In genomic region chr15:79829431-79829830, GRCm38 (mm10) we compare ENCODE assay signal across 18 mouse cellular contexts. TPM values are rescaled to one million over a fixed set of nuclear protein-coding genes. Genes with fewer than 3 reads are reported as not detected.
A peak's percentile ranks its signal among the peaks of the same experiment; 100 is the strongest.
DNase-seq lines count a peak whose midpoint lies in the region; ATAC-seq and TF ChIP-seq lines count a peak whose summit lies in the region.
"Had no signal": no experiment of that assay in that cellular context is flagged by ENCODE, and none has a peak within 500 bp of the region (broad histone marks: within the 10 kb centered on the region; RNA-seq: fewer than 3 reads in every experiment).

No protein-coding gene starts in this region.

- intact Hi-C loops in left cerebral cortex, adult 2 months (cut with DNase I) = no loop called here

- no peak overlapping the region for H3K4me3 ChIP-seq in forebrain, embryonic 14.5 days (ENCODE audit: low read depth, low read length)
- H3K4me3 ChIP-seq in forebrain, postnatal 0 days (ENCODE audit: low read depth, low read length) = no peak overlapping the region
- H3K4me3 ChIP-seq in left cerebral cortex, adult 2 months = no peak overlapping the region
- peak overlapping the region; percentile 69; the same call in 1 of the 2 replicates for H3K4me3 ChIP-seq in E14TG2a.4 (replicated peaks; ENCODE audit: low read length)
- H3K4me3 ChIP-seq in ES-E14 (ENCODE audit: insufficient read depth in 1 of 2, low read depth in 1 of 2, low read length in 2 of 2, poor library complexity in 1 of 2, severe bottlenecking in 1 of 2) = no peak overlapping the region
- H3K4me3 ChIP-seq: lung, embryonic 15.5 days had no signal

- no peak overlapping the region for H3K27ac ChIP-seq in forebrain, embryonic 14.5 days (ENCODE audit: low read depth, low read length)
- no peak overlapping the region for H3K27ac ChIP-seq in forebrain, postnatal 0 days (ENCODE audit: low read depth, low read length)
- peak overlapping the region; percentile 76 for H3K27ac ChIP-seq in left cerebral cortex, adult 2 months
- no peak overlapping the region for H3K27ac ChIP-seq in ES-E14 (ENCODE audit: insufficient read depth, low read depth, low read length, poor library complexity, severe bottlenecking)
- H3K27ac ChIP-seq: gastrocnemius, adult 2 months; liver, embryonic 14.5 days; lung, embryonic 15.5 days; macrophage had no signal

- no peak for ATAC-seq in forebrain, embryonic 14.5 days
- no peak for ATAC-seq in forebrain, postnatal 0 days
- ATAC-seq: Patski had no signal

- 81% methylated on average over 5 of the region's 5 CpGs for WGBS in forebrain, embryonic 14.5 days
- WGBS in forebrain, postnatal 0 days = 81% methylated on average over 5 of the region's 5 CpGs

- no peak for TF ChIP-seq CTCF in forebrain, postnatal 0 days (IDR thresholded peaks at IDR 0.05; ENCODE audit: low read depth)
- no peak for TF ChIP-seq CTCF in left cerebral cortex, adult 2 months (IDR thresholded peaks at IDR 0.05)
- no peak for TF ChIP-seq CTCF in E14TG2a.4 (conservative IDR thresholded peaks at IDR 0.05; ENCODE audit: low read length)

- DNase-seq in forebrain, embryonic 14.5 days (ENCODE audit: low spot score) = no peak
- no peak for DNase-seq in forebrain, postnatal 0 days
- DNase-seq in left cerebral cortex, adult 2 months (ENCODE audit: extremely low spot score in 1 of 2, low spot score in 2 of 2) = no peak
- DNase-seq in left cerebral cortex, adult 8-10 months (ENCODE audit: low spot score in 2 of 2) = no peak
- DNase-seq in ES-E14 (ENCODE audit: low read depth, low spot score) = no peak
- no peak for DNase-seq in adrenal gland, postnatal 36 days
- DNase-seq: adrenal gland, adult 8-10 months; embryo, embryonic 11 days; gastrocnemius, adult 2 months; heart, postnatal 10 days; thymus, postnatal 25 days had no signal

- H3K9me3 ChIP-seq in forebrain, embryonic 14.5 days (replicated peaks; ENCODE audit: control insufficient read depth, low read length) = no peaks in the 10 kb centered on the region
- no peaks in the 10 kb centered on the region for H3K9me3 ChIP-seq in forebrain, postnatal 0 days (ENCODE audit: low read length)
- H3K9me3 ChIP-seq in E14TG2a.4 (ENCODE audit: low read length) (no peaks in the 10 kb centered on the region), ES-E14 (ENCODE audit: control insufficient read depth, insufficient read depth, low read depth, low read length) (no peaks in the 10 kb centered on the region)
- H3K9me3 ChIP-seq: lung, embryonic 15.5 days had no signal

- no peaks in the 10 kb centered on the region for H3K27me3 ChIP-seq in forebrain, embryonic 14.5 days (replicated peaks; ENCODE audit: control insufficient read depth, insufficient read depth, low read length)
- no peaks in the 10 kb centered on the region for H3K27me3 ChIP-seq in forebrain, postnatal 0 days (ENCODE audit: insufficient read depth, low read length)
- no peaks in the 10 kb centered on the region for H3K27me3 ChIP-seq in E14TG2a.4 (ENCODE audit: insufficient read depth, low read length)
- H3K27me3 ChIP-seq: lung, embryonic 15.5 days; Patski had no signal

- H3K9ac ChIP-seq in forebrain, embryonic 14.5 days (ENCODE audit: low read length) = peak overlapping the region; percentile 32; the same call in 1 of the 2 replicates
- no peak overlapping the region for H3K9ac ChIP-seq in forebrain, postnatal 0 days
- no peak overlapping the region for H3K9ac ChIP-seq in ES-E14 (ENCODE audit: insufficient read depth, low read depth, low read length, poor library complexity, severe bottlenecking)
- H3K9ac ChIP-seq: liver, embryonic 14.5 days; lung, embryonic 15.5 days had no signal

- in situ Hi-C loops in ES-E14 (cut with MboI; ENCODE audit: low sequenced_read_pairs in 2 of 2, unreplicated experiment in 2 of 2) = no loop called here

- peaks cover 38% of the 10 kb centered on the region for H3K36me3 ChIP-seq in forebrain, embryonic 14.5 days (ENCODE audit: control insufficient read depth, insufficient read depth, low read length)
- peaks cover 21% of the 10 kb centered on the region for H3K36me3 ChIP-seq in forebrain, postnatal 0 days (ENCODE audit: insufficient read depth)
- H3K36me3 ChIP-seq in E14TG2a.4 (ENCODE audit: insufficient read depth, low read length) (peaks cover 80% of the 10 kb centered on the region), ES-E14 (ENCODE audit: control insufficient read depth, insufficient read depth, low read length, poor library complexity, severe bottlenecking) (peaks cover 47% of the 10 kb centered on the region)

- peaks cover 8% of the 10 kb centered on the region for H3K4me1 ChIP-seq in forebrain, embryonic 14.5 days (ENCODE audit: control insufficient read depth, insufficient read depth, low read length)
- H3K4me1 ChIP-seq in forebrain, postnatal 0 days (ENCODE audit: insufficient read depth) = peaks cover 11% of the 10 kb centered on the region
- H3K4me1 ChIP-seq in E14TG2a.4 (replicated peaks; ENCODE audit: low read depth, low read length) (peaks cover 83% of the 10 kb centered on the region), ES-E14 (ENCODE audit: control insufficient read depth in 2 of 2, insufficient read depth in 2 of 2, low read length in 2 of 2, poor library complexity in 1 of 2) (peaks cover 0 to 26% of the 10 kb centered on the region in 2 experiments; a peak in 1 of 4 replicates)

- no peak overlapping the region for H3K4me2 ChIP-seq in forebrain, embryonic 14.5 days (ENCODE audit: low read length)
- no peak overlapping the region for H3K4me2 ChIP-seq in forebrain, postnatal 0 days (ENCODE audit: low read depth)

TF ChIP-seq in ES-E14, 5 proteins besides CTCF, POLR2A, EP300 and RAD21:
- TF ChIP-seq MAFK (IDR thresholded peaks at IDR 0.05; ENCODE audit: insufficient read depth, low read depth, low read length) (peak; percentile 46; the same call in 1 of the 2 replicates), HCFC1 (IDR thresholded peaks at IDR 0.05; ENCODE audit: borderline replicate concordance, insufficient read depth, low read length) (no peak)

RNA-seq across cellular contexts. Expression of gene Npcd, which starts 4.6 kb away (rescaled TPM):
- polyA plus RNA-seq in forebrain, embryonic 14.5 days (2014; fragmentation: Nextera tagmentation; extraction: Ambion mirVana) = not detected in 2 replicates
- 9.0 and 18.6 TPM in 2 replicates for total RNA-seq in forebrain, postnatal 0 days (2014; rRNA removed)
- 3.7 and 4.0 TPM in 2 replicates for polyA plus RNA-seq in forebrain, postnatal 0 days (2015; fragmentation: Nextera tagmentation; extraction: Ambion mirVana)
- 10 to 100 TPM in 1 of 2 experiments, 1 to 10 TPM in 1; 9.7 to 19.7 TPM for total RNA-seq in left cerebral cortex, adult 2 months (2021)
- 10 to 100 TPM; 14.8 to 25.9 (median 19.3) TPM for total RNA-seq in left cerebral cortex, adult 8-10 months (2022)
- total RNA-seq in ES-E14 (2012; rRNA removed) = 3.4 and 9.3 TPM in 2 replicates
- total RNA-seq in adrenal gland, postnatal 36 days (2021) = 1 to 10 TPM; 1.1 to 2.2 TPM
- polyA plus RNA-seq: embryonic facial prominence, embryonic 14.5 days; macrophage; neural tube, embryonic 11.5 days had no signal

RNA-seq across cellular contexts. Expression of gene Cbx6, which starts 5.1 kb away (rescaled TPM):
- 18.1 and 29.1 TPM in 2 replicates for polyA plus RNA-seq in forebrain, embryonic 14.5 days (2014; fragmentation: Nextera tagmentation; extraction: Ambion mirVana)
- total RNA-seq in forebrain, postnatal 0 days (2014; rRNA removed) = 69.1 and 86.8 TPM in 2 replicates
- 27.5 and 53.8 TPM in 2 replicates for polyA plus RNA-seq in forebrain, postnatal 0 days (2015; fragmentation: Nextera tagmentation; extraction: Ambion mirVana)
- total RNA-seq in left cerebral cortex, adult 2 months (2021) = 100 to 1,000 TPM; 370 to 387 TPM
- total RNA-seq in left cerebral cortex, adult 8-10 months (2022) = 100 to 1,000 TPM; 293 to 319 (median 310) TPM
- 28.2 and 30.1 TPM in 2 replicates for total RNA-seq in ES-E14 (2012; rRNA removed)
- 10 to 100 TPM; 55.8 to 57.4 TPM for total RNA-seq in adrenal gland, postnatal 36 days (2021)

RNA-seq across cellular contexts. Expression of gene Nptxr, which starts 24.9 kb away (rescaled TPM):
- polyA plus RNA-seq in forebrain, embryonic 14.5 days (2014; fragmentation: Nextera tagmentation; extraction: Ambion mirVana) = 7.6 and 8.5 TPM in 2 replicates
- 129 and 184 TPM in 2 replicates for total RNA-seq in forebrain, postnatal 0 days (2014; rRNA removed)
- polyA plus RNA-seq in forebrain, postnatal 0 days (2015; fragmentation: Nextera tagmentation; extraction: Ambion mirVana) = 41.9 and 87.3 TPM in 2 replicates
- total RNA-seq in left cerebral cortex, adult 2 months (2021) = 100 to 1,000 TPM; 800 to 813 TPM
- 100 to 1,000 TPM; 506 to 553 (median 527) TPM for total RNA-seq in left cerebral cortex, adult 8-10 months (2022)
- 7.9 and 10.3 TPM in 2 replicates for total RNA-seq in ES-E14 (2012; rRNA removed)
- 1 to 10 TPM; 6.0 to 6.7 TPM for total RNA-seq in adrenal gland, postnatal 36 days (2021)

RNA-seq across cellular contexts. Expression of gene Dnal4, which starts 51.8 kb away (rescaled TPM):
- 96.1 and 101 TPM in 2 replicates for polyA plus RNA-seq in forebrain, embryonic 14.5 days (2014; fragmentation: Nextera tagmentation; extraction: Ambion mirVana)
- 58.3 and 59.2 TPM in 2 replicates for total RNA-seq in forebrain, postnatal 0 days (2014; rRNA removed)
- polyA plus RNA-seq in forebrain, postnatal 0 days (2015; fragmentation: Nextera tagmentation; extraction: Ambion mirVana) = 81.5 and 94.5 TPM in 2 replicates
- total RNA-seq in left cerebral cortex, adult 2 months (2021) = 10 to 100 TPM; 53.2 to 54.1 TPM
- total RNA-seq in left cerebral cortex, adult 8-10 months (2022) = 10 to 100 TPM; 49.3 to 56.8 (median 52.9) TPM
- total RNA-seq in ES-E14 (2012; rRNA removed) = 16.5 and 23.5 TPM in 2 replicates
- total RNA-seq in adrenal gland, postnatal 36 days (2021) = 10 to 100 TPM; 19.5 to 22.9 TPM

Comparison
In these comparisons a context has a peak if more than half of its experiments do, and no peak if none do; other contexts are left out.
1. RNA of gene Nptxr, which starts 24.9 kb away (total RNA-seq): 800 to 813 TPM in left cerebral cortex, adult 2 months, 506 to 553 TPM in left cerebral cortex, adult 8-10 months and 129 to 184 TPM in forebrain, postnatal 0 days; 7.9 to 10.3 TPM in ES-E14 and 6.0 to 6.7 TPM in adrenal gland, postnatal 36 days; every median in the first group is over 10 times any median in the second.